Mouse (Mus musculus): ENCODE results near the gene Lrp11. TPM values are rescaled to one million over a fixed set of nuclear protein-coding genes. Genes with fewer than 3 reads are reported as not detected.

The Lrp11 gene
- polyA plus RNA-seq, 1 experiment from 2014 or later = 37.6 TPM

- WGBS = 96% methylated on average over 2 of the region's 2 CpGs
Observed at GRCm38 (mm10) chr10:7645911-7646310, 56.3 kb downstream of the Lrp11 start.

GRCm38 (mm10) chr10:7649059-7649458, 59.5 kb downstream of the Lrp11 start:
- no peak overlapping the region for H3K4me3 ChIP-seq (ENCODE audit: low read depth, low read length)
- no peak for ATAC-seq
- H3K27ac ChIP-seq (ENCODE audit: low read length) = no peak overlapping the region
- 88% methylated on average over 4 of the region's 4 CpGs for WGBS
- no peak overlapping the region for H3K9ac ChIP-seq (ENCODE audit: low read depth, low read length)
- H3K9me3 ChIP-seq (replicated peaks; ENCODE audit: control insufficient read depth, low read length, poor library complexity, severe bottlenecking) = no peaks in the 10 kb centered on the region
- H3K27me3 ChIP-seq (ENCODE audit: control insufficient read depth, insufficient read depth, low read depth, low read length) = no peaks in the 10 kb centered on the region
- H3K4me2 ChIP-seq (ENCODE audit: low read length) = no peak overlapping the region
- H3K4me1 ChIP-seq (ENCODE audit: control insufficient read depth, insufficient read depth, low read length) = no peaks in the 10 kb centered on the region
- peaks cover 17% of the 10 kb centered on the region for H3K36me3 ChIP-seq (ENCODE audit: control insufficient read depth, insufficient read depth, low read length)

More at GRCm38 (mm10) chr10:7645911-7646310, 56.3 kb downstream of the Lrp11 start:
- H3K27me3 ChIP-seq (ENCODE audit: control insufficient read depth, insufficient read depth, low read depth, low read length) = no peaks in the 10 kb centered on the region
- no peak for ATAC-seq
- H3K4me1 ChIP-seq (ENCODE audit: control insufficient read depth, insufficient read depth, low read length) = no peaks in the 10 kb centered on the region
- H3K9me3 ChIP-seq (replicated peaks; ENCODE audit: control insufficient read depth, low read length, poor library complexity, severe bottlenecking) = no peaks in the 10 kb centered on the region
- no peak overlapping the region for H3K4me2 ChIP-seq (ENCODE audit: low read length)
- H3K4me3 ChIP-seq (ENCODE audit: low read depth, low read length) = no peak overlapping the region
- H3K36me3 ChIP-seq (ENCODE audit: control insufficient read depth, insufficient read depth, low read length) = peaks cover 27% of the 10 kb centered on the region
- H3K27ac ChIP-seq (ENCODE audit: low read length) = no peak overlapping the region
- H3K9ac ChIP-seq (ENCODE audit: low read depth, low read length) = no peak overlapping the region

DNA sequence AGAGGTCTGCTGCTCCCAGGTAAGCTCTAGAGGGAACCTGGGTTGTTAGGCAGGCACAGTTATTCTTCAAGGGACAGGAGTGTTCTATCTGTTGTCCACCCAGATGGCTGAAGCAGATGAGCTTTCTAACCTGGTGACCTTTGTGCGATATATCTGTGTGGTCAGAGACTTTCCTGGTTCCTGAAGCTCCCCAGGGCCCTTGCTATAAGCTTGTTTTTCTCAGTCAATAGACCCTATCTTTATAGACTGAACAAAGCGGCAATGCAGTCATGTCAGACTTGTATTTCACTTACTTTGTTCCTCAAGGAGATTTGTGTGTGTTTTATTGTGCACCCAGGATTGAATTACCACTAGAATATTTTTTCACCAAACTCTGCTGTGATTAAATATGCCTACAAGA, 61.5 kb downstream of the Lrp11 start:
- Histone ChIP-seq H3K4me2 (ENCODE audit: low read length) (no peak overlapping the region), H3K36me3 (ENCODE audit: control insufficient read depth, insufficient read depth, low read length) (peaks cover 11% of the 10 kb centered on the region), H3K27me3 (ENCODE audit: control insufficient read depth, insufficient read depth, low read depth, low read length) (no peaks in the 10 kb centered on the region), H3K4me3 (ENCODE audit: low read depth, low read length) (no peak overlapping the region), H3K27ac (ENCODE audit: low read length) (no peak overlapping the region), H3K9ac (ENCODE audit: low read depth, low read length) (no peak overlapping the region), H3K9me3 (replicated peaks; ENCODE audit: control insufficient read depth, low read length, poor library complexity, severe bottlenecking) (no peaks in the 10 kb centered on the region), H3K4me1 (ENCODE audit: control insufficient read depth, insufficient read depth, low read length) (no peaks in the 10 kb centered on the region)
- 93% methylated on average over 2 of the region's 2 CpGs for WGBS
- no peak for ATAC-seq

- H3K9ac ChIP-seq (ENCODE audit: low read depth, low read length) = peak overlapping the region; percentile 94
- no peaks in the 10 kb centered on the region for H3K27me3 ChIP-seq (ENCODE audit: control insufficient read depth, insufficient read depth, low read depth, low read length)
- H3K36me3 ChIP-seq (ENCODE audit: control insufficient read depth, insufficient read depth, low read length) = no peaks in the 10 kb centered on the region
- peak overlapping the region; percentile 96 for H3K4me2 ChIP-seq (ENCODE audit: low read length)
- ATAC-seq = peak; percentile 79
- peak overlapping the region; percentile 100 for H3K4me3 ChIP-seq (ENCODE audit: low read depth, low read length)
- WGBS = 0% methylated on average over 42 of the region's 44 CpGs
- H3K9me3 ChIP-seq (replicated peaks; ENCODE audit: control insufficient read depth, low read length, poor library complexity, severe bottlenecking) = no peaks in the 10 kb centered on the region
- H3K27ac ChIP-seq (ENCODE audit: low read length) = peak overlapping the region; percentile 96
- peaks cover 16% of the 10 kb centered on the region for H3K4me1 ChIP-seq (ENCODE audit: control insufficient read depth, insufficient read depth, low read length)
Observed at GRCm38 (mm10) chr10:7662471-7663141, 73.0 kb downstream of the Lrp11 start.

DNA sequence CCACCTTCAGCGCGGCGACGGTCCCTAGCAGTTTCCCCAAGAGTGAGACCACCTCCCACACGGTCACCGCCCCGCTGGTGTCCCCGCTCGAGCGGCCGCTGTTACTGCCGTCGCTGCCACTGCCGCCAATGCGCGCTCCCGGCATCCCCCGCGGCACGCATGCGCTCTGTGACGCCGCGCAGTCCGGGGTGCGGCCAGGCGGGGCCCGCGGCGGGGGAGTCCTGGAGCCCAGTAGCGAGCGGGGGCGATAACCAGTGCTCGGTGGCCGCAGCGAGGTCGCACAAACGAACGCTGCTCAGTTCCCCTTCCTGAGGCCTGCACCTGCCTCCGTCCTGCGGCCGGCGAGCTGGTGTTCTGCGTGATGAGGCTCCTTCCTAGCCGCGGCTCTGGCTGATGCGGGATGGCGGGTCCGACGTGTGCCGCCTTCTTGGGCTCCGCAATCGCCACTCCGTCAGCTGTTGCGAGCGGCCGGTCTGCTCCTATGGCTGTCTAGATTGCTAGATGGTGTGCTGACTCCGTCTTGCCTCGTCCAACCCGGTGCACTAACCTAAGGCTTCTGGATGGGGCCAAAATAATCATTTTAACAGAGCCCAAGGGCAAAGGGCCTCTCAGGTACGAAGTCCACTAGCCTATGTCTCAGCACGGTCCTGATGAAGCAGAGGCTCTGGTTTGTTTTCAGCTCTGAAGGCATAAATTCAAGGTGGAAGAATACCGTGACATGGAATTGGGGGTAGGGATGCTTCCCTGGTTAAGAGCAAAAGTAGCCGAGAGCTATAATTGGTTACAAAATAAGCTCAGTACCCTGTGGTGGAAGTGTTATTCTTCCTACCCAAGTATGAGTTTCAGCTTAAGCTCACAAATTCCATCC, 73.8 kb downstream of the Lrp11 start:
- WGBS = under 1% methylated on average over 61 of the region's 64 CpGs
- peak overlapping the region; percentile 96 for H3K27ac ChIP-seq (ENCODE audit: low read length)
- H3K4me2 ChIP-seq (ENCODE audit: low read length) = peak overlapping the region; percentile 96
- no peaks in the 10 kb centered on the region for H3K27me3 ChIP-seq (ENCODE audit: control insufficient read depth, insufficient read depth, low read depth, low read length)
- H3K4me1 ChIP-seq (ENCODE audit: control insufficient read depth, insufficient read depth, low read length) = peaks cover 23% of the 10 kb centered on the region
- peak; percentile 92 for ATAC-seq
- no peaks in the 10 kb centered on the region for H3K9me3 ChIP-seq (replicated peaks; ENCODE audit: control insufficient read depth, low read length, poor library complexity, severe bottlenecking)
- no peaks in the 10 kb centered on the region for H3K36me3 ChIP-seq (ENCODE audit: control insufficient read depth, insufficient read depth, low read length)
- H3K4me3 ChIP-seq (ENCODE audit: low read depth, low read length) = peak overlapping the region; percentile 100
- H3K9ac ChIP-seq (ENCODE audit: low read depth, low read length) = peak overlapping the region; percentile 94

DNA sequence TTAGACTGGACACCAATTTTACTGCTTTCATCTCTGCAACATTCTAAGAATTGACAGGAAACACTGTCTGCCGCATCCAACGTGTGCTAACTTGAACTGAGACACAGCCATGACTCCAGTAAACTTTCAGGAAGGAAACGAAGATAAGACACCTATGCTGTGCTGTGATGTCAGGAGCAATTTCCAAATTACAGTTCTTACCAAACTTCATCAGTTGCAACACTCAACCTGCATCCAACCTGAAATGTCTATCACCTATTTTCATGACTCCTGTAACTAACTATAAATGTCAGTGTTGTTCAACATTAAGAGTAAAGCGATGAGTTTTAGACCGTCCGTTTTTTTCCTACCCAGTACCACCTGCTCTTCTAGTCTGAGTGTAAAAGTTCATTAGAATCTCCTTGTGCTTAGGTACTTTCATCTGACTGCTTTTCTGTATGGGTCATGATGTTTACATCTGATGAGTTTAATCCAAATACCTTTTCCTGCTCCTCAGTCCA, 74.5 kb downstream of the Lrp11 start:
- Histone ChIP-seq H3K9ac (ENCODE audit: low read depth, low read length) (peak overlapping the region; percentile 94), H3K36me3 (ENCODE audit: control insufficient read depth, insufficient read depth, low read length) (no peaks in the 10 kb centered on the region), H3K27ac (ENCODE audit: low read length) (peak overlapping the region; percentile 96), H3K4me2 (ENCODE audit: low read length) (peak overlapping the region; percentile 96), H3K9me3 (replicated peaks; ENCODE audit: control insufficient read depth, low read length, poor library complexity, severe bottlenecking) (no peaks in the 10 kb centered on the region), H3K27me3 (ENCODE audit: control insufficient read depth, insufficient read depth, low read depth, low read length) (no peaks in the 10 kb centered on the region), H3K4me1 (ENCODE audit: control insufficient read depth, insufficient read depth, low read length) (peaks cover 24% of the 10 kb centered on the region), H3K4me3 (ENCODE audit: low read depth, low read length) (peak overlapping the region; percentile 100)
- ATAC-seq = no peak
- WGBS = 76% methylated on average over 6 of the region's 6 CpGs

DNA sequence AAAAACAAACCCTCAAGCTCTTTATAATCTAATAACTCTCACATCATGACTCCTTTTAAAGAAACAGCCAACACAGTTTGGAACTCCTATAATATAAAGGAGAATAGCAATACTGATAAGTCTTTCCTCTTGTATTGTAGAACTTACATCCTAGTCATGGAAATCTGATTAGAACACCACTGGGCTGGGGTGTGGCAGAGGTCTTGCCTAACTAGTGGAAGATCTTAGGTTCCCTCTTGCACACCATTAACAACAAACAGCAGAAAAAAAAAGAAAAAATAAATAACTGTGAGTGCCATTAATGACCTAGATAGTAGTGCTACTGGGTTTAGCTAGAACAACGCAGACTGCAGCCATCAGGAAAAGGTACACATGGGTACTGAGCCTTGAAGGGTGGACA, 75.3 kb downstream of the Lrp11 start:
- H3K4me3 ChIP-seq (ENCODE audit: low read depth, low read length) = no peak overlapping the region
- WGBS = 84% methylated on average over 1 of the region's 1 CpGs
- H3K4me2 ChIP-seq (ENCODE audit: low read length) = no peak overlapping the region
- H3K27me3 ChIP-seq (ENCODE audit: control insufficient read depth, insufficient read depth, low read depth, low read length) = no peaks in the 10 kb centered on the region
- H3K36me3 ChIP-seq (ENCODE audit: control insufficient read depth, insufficient read depth, low read length) = no peaks in the 10 kb centered on the region
- H3K27ac ChIP-seq (ENCODE audit: low read length) = no peak overlapping the region
- peaks cover 24% of the 10 kb centered on the region for H3K4me1 ChIP-seq (ENCODE audit: control insufficient read depth, insufficient read depth, low read length)
- H3K9me3 ChIP-seq (replicated peaks; ENCODE audit: control insufficient read depth, low read length, poor library complexity, severe bottlenecking) = no peaks in the 10 kb centered on the region
- no peak overlapping the region for H3K9ac ChIP-seq (ENCODE audit: low read depth, low read length)
- ATAC-seq = no peak

GRCm38 (mm10) chr10:7667342-7667802, 77.8 kb downstream of the Lrp11 start, which contains the start of gene Nup43:
Nup43 (plus strand) TSS chr10:7667503.
- H3K9me3 ChIP-seq (replicated peaks; ENCODE audit: control insufficient read depth, low read length, poor library complexity, severe bottlenecking) = no peaks in the 10 kb centered on the region
- H3K9ac ChIP-seq (ENCODE audit: low read depth, low read length) = peak within 1 kb of the TSS; percentile 76
- H3K4me2 ChIP-seq (ENCODE audit: low read length) = peak within 1 kb of the TSS; percentile 90
- H3K27ac ChIP-seq (ENCODE audit: low read length) = peak within 1 kb of the TSS; percentile 75
- H3K27me3 ChIP-seq (ENCODE audit: control insufficient read depth, insufficient read depth, low read depth, low read length) = no peaks in the 10 kb centered on the region
- ATAC-seq = peak; percentile 85
- no peaks in the 10 kb centered on the region for H3K36me3 ChIP-seq (ENCODE audit: control insufficient read depth, insufficient read depth, low read length)
- H3K4me1 ChIP-seq (ENCODE audit: control insufficient read depth, insufficient read depth, low read length) = peaks cover 14% of the 10 kb centered on the region
- peak within 1 kb of the TSS; percentile 85 for H3K4me3 ChIP-seq (ENCODE audit: low read depth, low read length)
- WGBS = 0% methylated on average over 24 of the region's 24 CpGs
